Mouse (Mus musculus): ENCODE results near the gene Nmu. TPM values are rescaled to one million over a fixed set of nuclear protein-coding genes. Genes with fewer than 3 reads are reported as not detected.

Nmu gene
- polyA plus RNA-seq (2011; ENCODE audit: insufficient read depth, insufficient read length, low replicate concordance, missing spikeins), result not detected in 2 replicates

GRCm38 (mm10) chr5:76363453-76364104 is at the start of gene Nmu:
Gene Nmu, minus strand, starts transcription at chr5:76363788.
- Histone ChIP-seq H3K4me1 (ENCODE audit: control insufficient read depth, insufficient read depth, low read length) (no peaks in the 10 kb centered on the region), H3K27ac (ENCODE audit: control insufficient read depth, insufficient read depth, low read depth, low read length, poor library complexity) (no peak within 1 kb of the TSS), H3K4me3 (replicated peaks; ENCODE audit: control insufficient read depth, low read depth, low read length) (no peak within 1 kb of the TSS)
- TF ChIP-seq POLR2A (IDR thresholded peaks at IDR 0.05; ENCODE audit: borderline replicate concordance, control insufficient read depth, low read depth, low read length) (no peak), CTCF (IDR thresholded peaks at IDR 0.05; ENCODE audit: control insufficient read depth, insufficient read depth, low read length) (no peak)
- 8% methylated on average over 35 of the region's 35 CpGs for WGBS

- no peaks in the 10 kb centered on the region for H3K4me1 ChIP-seq (ENCODE audit: control insufficient read depth, insufficient read depth, low read length)
- 83% methylated on average over 4 of the region's 4 CpGs for WGBS
- no peak overlapping the region for H3K27ac ChIP-seq (ENCODE audit: control insufficient read depth, insufficient read depth, low read depth, low read length, poor library complexity)
- H3K4me3 ChIP-seq (replicated peaks; ENCODE audit: control insufficient read depth, low read depth, low read length), result no peak overlapping the region
- TF ChIP-seq POLR2A (IDR thresholded peaks at IDR 0.05; ENCODE audit: borderline replicate concordance, control insufficient read depth, low read depth, low read length) (no peak), CTCF (IDR thresholded peaks at IDR 0.05; ENCODE audit: control insufficient read depth, insufficient read depth, low read length) (no peak)
Observed at GRCm38 (mm10) chr5:76411697-76412096, 48.1 kb upstream of the Nmu start.

- 60% methylated on average over 5 of the region's 5 CpGs for WGBS
- no peaks in the 10 kb centered on the region; the same call in 1 of the 2 replicates for H3K4me1 ChIP-seq (ENCODE audit: control insufficient read depth, insufficient read depth, low read length)
- TF ChIP-seq POLR2A (IDR thresholded peaks at IDR 0.05; ENCODE audit: borderline replicate concordance, control insufficient read depth, low read depth, low read length), result no peak
- no peak for TF ChIP-seq CTCF (IDR thresholded peaks at IDR 0.05; ENCODE audit: control insufficient read depth, insufficient read depth, low read length)
- no peak overlapping the region for H3K4me3 ChIP-seq (replicated peaks; ENCODE audit: control insufficient read depth, low read depth, low read length)
- no peak overlapping the region for H3K27ac ChIP-seq (ENCODE audit: control insufficient read depth, insufficient read depth, low read depth, low read length, poor library complexity)
Observed at GRCm38 (mm10) chr5:76394382-76394781, 30.8 kb upstream of the Nmu start.

GRCm38 (mm10) chr5:76389041-76389795 is 25.6 kb upstream of the Nmu start:
- H3K4me1 ChIP-seq (ENCODE audit: control insufficient read depth, insufficient read depth, low read length), result no peaks in the 10 kb centered on the region; the same call in 1 of the 2 replicates
- no peak overlapping the region for H3K27ac ChIP-seq (ENCODE audit: control insufficient read depth, insufficient read depth, low read depth, low read length, poor library complexity)
- TF ChIP-seq POLR2A (IDR thresholded peaks at IDR 0.05; ENCODE audit: borderline replicate concordance, control insufficient read depth, low read depth, low read length) (no peak), CTCF (IDR thresholded peaks at IDR 0.05; ENCODE audit: control insufficient read depth, insufficient read depth, low read length) (no peak)
- H3K4me3 ChIP-seq (replicated peaks; ENCODE audit: control insufficient read depth, low read depth, low read length), result no peak overlapping the region
- WGBS, result 83% methylated on average over 10 of the region's 10 CpGs

GRCm38 (mm10) chr5:76388474-76388873 is 24.9 kb upstream of the Nmu start:
- TF ChIP-seq POLR2A (IDR thresholded peaks at IDR 0.05; ENCODE audit: borderline replicate concordance, control insufficient read depth, low read depth, low read length), result no peak
- no peak for TF ChIP-seq CTCF (IDR thresholded peaks at IDR 0.05; ENCODE audit: control insufficient read depth, insufficient read depth, low read length)
- H3K4me3 ChIP-seq (replicated peaks; ENCODE audit: control insufficient read depth, low read depth, low read length), result no peak overlapping the region
- 79% methylated on average over 2 of the region's 2 CpGs for WGBS
- no peaks in the 10 kb centered on the region; the same call in 1 of the 2 replicates for H3K4me1 ChIP-seq (ENCODE audit: control insufficient read depth, insufficient read depth, low read length)
- H3K27ac ChIP-seq (ENCODE audit: control insufficient read depth, insufficient read depth, low read depth, low read length, poor library complexity), result no peak overlapping the region

- no peaks in the 10 kb centered on the region for H3K4me1 ChIP-seq (ENCODE audit: control insufficient read depth, insufficient read depth, low read length)
- TF ChIP-seq CTCF (IDR thresholded peaks at IDR 0.05; ENCODE audit: control insufficient read depth, insufficient read depth, low read length), result no peak
- no peak for TF ChIP-seq POLR2A (IDR thresholded peaks at IDR 0.05; ENCODE audit: borderline replicate concordance, control insufficient read depth, low read depth, low read length)
- no peak overlapping the region for H3K27ac ChIP-seq (ENCODE audit: control insufficient read depth, insufficient read depth, low read depth, low read length, poor library complexity)
- 72% methylated on average over 6 of the region's 6 CpGs for WGBS
- H3K4me3 ChIP-seq (replicated peaks; ENCODE audit: control insufficient read depth, low read depth, low read length), result no peak overlapping the region
Observed at GRCm38 (mm10) chr5:76383673-76384072, 20.1 kb upstream of the Nmu start.

GRCm38 (mm10) chr5:76381836-76382235 is 18.2 kb upstream of the Nmu start:
- 78% methylated on average over 5 of the region's 5 CpGs for WGBS

GRCm38 (mm10) chr5:76379216-76379615 is 15.6 kb upstream of the Nmu start:
- TF ChIP-seq CTCF (IDR thresholded peaks at IDR 0.05; ENCODE audit: control insufficient read depth, insufficient read depth, low read length), result no peak
- TF ChIP-seq POLR2A (IDR thresholded peaks at IDR 0.05; ENCODE audit: borderline replicate concordance, control insufficient read depth, low read depth, low read length), result no peak
- 74% methylated on average over 3 of the region's 3 CpGs for WGBS
- Histone ChIP-seq H3K27ac (ENCODE audit: control insufficient read depth, insufficient read depth, low read depth, low read length, poor library complexity) (no peak overlapping the region), H3K4me3 (replicated peaks; ENCODE audit: control insufficient read depth, low read depth, low read length) (no peak overlapping the region), H3K4me1 (ENCODE audit: control insufficient read depth, insufficient read depth, low read length) (no peaks in the 10 kb centered on the region)

More at GRCm38 (mm10) chr5:76381836-76382235, 18.2 kb upstream of the Nmu start:
- H3K4me1 ChIP-seq (ENCODE audit: control insufficient read depth, insufficient read depth, low read length), result no peaks in the 10 kb centered on the region
- TF ChIP-seq CTCF (IDR thresholded peaks at IDR 0.05; ENCODE audit: control insufficient read depth, insufficient read depth, low read length) (no peak), POLR2A (IDR thresholded peaks at IDR 0.05; ENCODE audit: borderline replicate concordance, control insufficient read depth, low read depth, low read length) (no peak)
- no peak overlapping the region for H3K27ac ChIP-seq (ENCODE audit: control insufficient read depth, insufficient read depth, low read depth, low read length, poor library complexity)
- H3K4me3 ChIP-seq (replicated peaks; ENCODE audit: control insufficient read depth, low read depth, low read length), result no peak overlapping the region
